Mouse (Mus musculus) urinary bladder, postnatal 0 days (tissue): ENCODE data around the gene Brinp1. TPM values are rescaled to one million over a fixed set of nuclear protein-coding genes. Genes with fewer than 3 reads are reported as not detected.

Experiments
- polyA plus RNA-seq: library from polyadenylated mRNA; unstranded; fragments of >200 nt; fragmentation: Nextera tagmentation; extraction: Ambion mirVana; gene quantifications from 2 replicates; pipeline ENCODE4 v1.2.1, GENCODE M21; 2015

Brinp1 gene
- 2.0 and 2.7 TPM in 2 replicates for polyA plus RNA-seq

GRCm38 (mm10) chr4:68954322-68954901, at the start of gene Brinp1:
TSS of gene Brinp1 (minus strand) at chr4:68954397.

